Mouse (Mus musculus): ENCODE data around the gene Phka1. TPM values are rescaled to one million over a fixed set of nuclear protein-coding genes. Genes with fewer than 3 reads are reported as not detected.

Gene Phka1
- polyA plus RNA-seq, 1 experiment from 2014 or later: 7.4 TPM

GRCm38 (mm10) chrX:102644573-102644951 is 516 bp upstream of the Phka1 start:
- 18% methylated on average over 8 of the region's 8 CpGs for whole genome bisulfite sequencing
- DNase-seq (ENCODE audit: low spot score): peak; percentile 8
- H3K36me3 ChIP-seq (replicated peaks; ENCODE audit: control insufficient read depth, insufficient read depth, low read depth, low read length): no peaks in the 10 kb centered on the region
- H3K4me2 ChIP-seq (ENCODE audit: low read depth, low read length): peak overlapping the region; percentile 54
- no peaks in the 10 kb centered on the region for H3K9me3 ChIP-seq (replicated peaks; ENCODE audit: control insufficient read depth, low read length)
- no peaks in the 10 kb centered on the region for H3K4me1 ChIP-seq (ENCODE audit: control insufficient read depth, insufficient read depth, low read length)
- no peak overlapping the region for H3K27ac ChIP-seq (replicated peaks; ENCODE audit: low read depth, low read length)
- no peak for ATAC-seq (replicated peaks; ENCODE audit: insufficient number of reproducible peaks, low FRiP score, low TSS enrichment, low read depth)
- peaks cover 5% of the 10 kb centered on the region; the same call in 1 of the 2 replicates for H3K27me3 ChIP-seq (ENCODE audit: control insufficient read depth, insufficient read depth, low read length)
- peak overlapping the region; percentile 62; the same call in 1 of the 2 replicates for H3K9ac ChIP-seq (replicated peaks; ENCODE audit: low read length)
- H3K4me3 ChIP-seq (ENCODE audit: low read depth, low read length): peak overlapping the region; percentile 45

GRCm38 (mm10) chrX:102601269-102601668 is 42.8 kb downstream of the Phka1 start:
- 76% methylated on average over 2 of the region's 2 CpGs for WGBS
- Histone ChIP-seq H3K36me3 (replicated peaks; ENCODE audit: control insufficient read depth, insufficient read depth, low read depth, low read length) (no peaks in the 10 kb centered on the region), H3K9me3 (replicated peaks; ENCODE audit: control insufficient read depth, low read length) (no peaks in the 10 kb centered on the region), H3K9ac (replicated peaks; ENCODE audit: low read length) (no peak overlapping the region), H3K4me1 (ENCODE audit: control insufficient read depth, insufficient read depth, low read length) (no peaks in the 10 kb centered on the region), H3K27me3 (ENCODE audit: control insufficient read depth, insufficient read depth, low read length) (no peaks in the 10 kb centered on the region), H3K4me2 (ENCODE audit: low read depth, low read length) (no peak overlapping the region), H3K4me3 (ENCODE audit: low read depth, low read length) (no peak overlapping the region), H3K27ac (replicated peaks; ENCODE audit: low read depth, low read length) (no peak overlapping the region)
- DNase-seq (ENCODE audit: low spot score) (no peak), ATAC-seq (replicated peaks; ENCODE audit: insufficient number of reproducible peaks, low FRiP score, low TSS enrichment, low read depth) (no peak)

- H3K9ac ChIP-seq (replicated peaks; ENCODE audit: low read length): no peak overlapping the region
- no peaks in the 10 kb centered on the region for H3K36me3 ChIP-seq (replicated peaks; ENCODE audit: control insufficient read depth, insufficient read depth, low read depth, low read length)
- no peaks in the 10 kb centered on the region for H3K4me1 ChIP-seq (ENCODE audit: control insufficient read depth, insufficient read depth, low read length)
- WGBS: 41% methylated on average over 1 of the region's 1 CpGs
- no peak overlapping the region for H3K27ac ChIP-seq (replicated peaks; ENCODE audit: low read depth, low read length)
- H3K9me3 ChIP-seq (replicated peaks; ENCODE audit: control insufficient read depth, low read length): no peaks in the 10 kb centered on the region
- no peak overlapping the region for H3K4me3 ChIP-seq (ENCODE audit: low read depth, low read length)
- DNase-seq (ENCODE audit: low spot score) (no peak), ATAC-seq (replicated peaks; ENCODE audit: insufficient number of reproducible peaks, low FRiP score, low TSS enrichment, low read depth) (no peak)
- no peak overlapping the region for H3K4me2 ChIP-seq (ENCODE audit: low read depth, low read length)
- no peaks in the 10 kb centered on the region for H3K27me3 ChIP-seq (ENCODE audit: control insufficient read depth, insufficient read depth, low read length)
These were observed 55.5 kb downstream of the Phka1 start for GRCm38 (mm10) chrX:102588560-102588959.

GRCm38 (mm10) chrX:102571186-102571585 is 72.9 kb downstream of the Phka1 start:
- no peak overlapping the region for H3K27ac ChIP-seq (replicated peaks; ENCODE audit: low read depth, low read length)
- no peak overlapping the region for H3K4me3 ChIP-seq (ENCODE audit: low read depth, low read length)
- 36% methylated on average over 1 of the region's 1 CpGs for WGBS
- H3K27me3 ChIP-seq (ENCODE audit: control insufficient read depth, insufficient read depth, low read length): no peaks in the 10 kb centered on the region
- H3K4me1 ChIP-seq (ENCODE audit: control insufficient read depth, insufficient read depth, low read length): no peaks in the 10 kb centered on the region
- no peak for ATAC-seq (replicated peaks; ENCODE audit: insufficient number of reproducible peaks, low FRiP score, low TSS enrichment, low read depth)
- no peak overlapping the region for H3K9ac ChIP-seq (replicated peaks; ENCODE audit: low read length)
- H3K36me3 ChIP-seq (replicated peaks; ENCODE audit: control insufficient read depth, insufficient read depth, low read depth, low read length): no peaks in the 10 kb centered on the region
- peak; percentile 2 for DNase-seq (ENCODE audit: low spot score)
- no peak overlapping the region for H3K4me2 ChIP-seq (ENCODE audit: low read depth, low read length)
- H3K9me3 ChIP-seq (replicated peaks; ENCODE audit: control insufficient read depth, low read length): no peaks in the 10 kb centered on the region

- no peaks in the 10 kb centered on the region for H3K36me3 ChIP-seq (replicated peaks; ENCODE audit: control insufficient read depth, insufficient read depth, low read depth, low read length)
- H3K9me3 ChIP-seq (replicated peaks; ENCODE audit: control insufficient read depth, low read length): no peaks in the 10 kb centered on the region
- no peak for ATAC-seq (replicated peaks; ENCODE audit: insufficient number of reproducible peaks, low FRiP score, low TSS enrichment, low read depth)
- no peak overlapping the region for H3K4me3 ChIP-seq (ENCODE audit: low read depth, low read length)
- H3K9ac ChIP-seq (replicated peaks; ENCODE audit: low read length): no peak overlapping the region
- H3K27me3 ChIP-seq (ENCODE audit: control insufficient read depth, insufficient read depth, low read length): no peaks in the 10 kb centered on the region
- no peak overlapping the region for H3K27ac ChIP-seq (replicated peaks; ENCODE audit: low read depth, low read length)
- WGBS: 90% methylated on average over 7 of the region's 7 CpGs
- DNase-seq (ENCODE audit: low spot score): no peak
- H3K4me2 ChIP-seq (ENCODE audit: low read depth, low read length): no peak overlapping the region
- no peaks in the 10 kb centered on the region for H3K4me1 ChIP-seq (ENCODE audit: control insufficient read depth, insufficient read depth, low read length)
These were observed 87.1 kb downstream of the Phka1 start for GRCm38 (mm10) chrX:102556906-102557305.

- Histone ChIP-seq H3K4me2 (ENCODE audit: low read depth, low read length) (no peak overlapping the region), H3K27me3 (ENCODE audit: control insufficient read depth, insufficient read depth, low read length) (no peaks in the 10 kb centered on the region), H3K27ac (replicated peaks; ENCODE audit: low read depth, low read length) (no peak overlapping the region), H3K9ac (replicated peaks; ENCODE audit: low read length) (no peak overlapping the region), H3K4me3 (ENCODE audit: low read depth, low read length) (no peak overlapping the region), H3K9me3 (replicated peaks; ENCODE audit: control insufficient read depth, low read length) (no peaks in the 10 kb centered on the region), H3K4me1 (ENCODE audit: control insufficient read depth, insufficient read depth, low read length) (no peaks in the 10 kb centered on the region), H3K36me3 (replicated peaks; ENCODE audit: control insufficient read depth, insufficient read depth, low read depth, low read length) (no peaks in the 10 kb centered on the region)
- 57% methylated on average over 4 of the region's 4 CpGs for WGBS
- DNase-seq (ENCODE audit: low spot score) (no peak), ATAC-seq (replicated peaks; ENCODE audit: insufficient number of reproducible peaks, low FRiP score, low TSS enrichment, low read depth) (no peak)
These were observed 134.8 kb downstream of the Phka1 start for GRCm38 (mm10) chrX:102509205-102509604.

GRCm38 (mm10) chrX:102504644-102505481 is 139.2 kb downstream of the Phka1 start, which contains the start of gene Hdac8:
Gene Hdac8 (minus strand): TSS chrX:102505359.
- Histone ChIP-seq H3K4me3 (ENCODE audit: low read depth, low read length) (peak within 1 kb of the TSS; percentile 48), H3K4me1 (ENCODE audit: control insufficient read depth, insufficient read depth, low read length) (no peaks in the 10 kb centered on the region), H3K36me3 (replicated peaks; ENCODE audit: control insufficient read depth, insufficient read depth, low read depth, low read length) (no peaks in the 10 kb centered on the region), H3K9ac (replicated peaks; ENCODE audit: low read length) (peak within 1 kb of the TSS; percentile 56), H3K9me3 (replicated peaks; ENCODE audit: control insufficient read depth, low read length) (no peaks in the 10 kb centered on the region), H3K27me3 (ENCODE audit: control insufficient read depth, insufficient read depth, low read length) (no peaks in the 10 kb centered on the region), H3K4me2 (ENCODE audit: low read depth, low read length) (peak within 1 kb of the TSS; percentile 34), H3K27ac (replicated peaks; ENCODE audit: low read depth, low read length) (0 out of 2 replicates have a peak within 1 kb of the TSS, but pooled peaks have one; percentile 35)
- 20% methylated on average over 27 of the region's 27 CpGs for WGBS
- ATAC-seq (replicated peaks; ENCODE audit: insufficient number of reproducible peaks, low FRiP score, low TSS enrichment, low read depth) (peak; percentile 76), DNase-seq (ENCODE audit: low spot score) (peak; percentile 79)

- Histone ChIP-seq H3K9ac (replicated peaks; ENCODE audit: low read length) (no peak overlapping the region), H3K36me3 (replicated peaks; ENCODE audit: control insufficient read depth, insufficient read depth, low read depth, low read length) (no peaks in the 10 kb centered on the region), H3K9me3 (replicated peaks; ENCODE audit: control insufficient read depth, low read length) (no peaks in the 10 kb centered on the region), H3K27me3 (ENCODE audit: control insufficient read depth, insufficient read depth, low read length) (no peaks in the 10 kb centered on the region), H3K4me3 (ENCODE audit: low read depth, low read length) (peak overlapping the region; percentile 48), H3K27ac (replicated peaks; ENCODE audit: low read depth, low read length) (no peak overlapping the region), H3K4me2 (ENCODE audit: low read depth, low read length) (peak overlapping the region; percentile 34), H3K4me1 (ENCODE audit: control insufficient read depth, insufficient read depth, low read length) (no peaks in the 10 kb centered on the region)
- DNase-seq (ENCODE audit: low spot score): no peak
- ATAC-seq (replicated peaks; ENCODE audit: insufficient number of reproducible peaks, low FRiP score, low TSS enrichment, low read depth): no peak
- WGBS: 28% methylated on average over 10 of the region's 10 CpGs
These were observed 139.9 kb downstream of the Phka1 start for GRCm38 (mm10) chrX:102504179-102504578.

All from embryonic facial prominence, embryonic 11.5 days (tissue).